Mouse (Mus musculus): ENCODE results near the gene 2410004B18Rik.
"Not testable (repeated sequence)": the region's sequence is repeated elsewhere in the genome, so short reads cannot be mapped to it uniquely, and the experiment has no call there.

2410004B18Rik gene

DNA sequence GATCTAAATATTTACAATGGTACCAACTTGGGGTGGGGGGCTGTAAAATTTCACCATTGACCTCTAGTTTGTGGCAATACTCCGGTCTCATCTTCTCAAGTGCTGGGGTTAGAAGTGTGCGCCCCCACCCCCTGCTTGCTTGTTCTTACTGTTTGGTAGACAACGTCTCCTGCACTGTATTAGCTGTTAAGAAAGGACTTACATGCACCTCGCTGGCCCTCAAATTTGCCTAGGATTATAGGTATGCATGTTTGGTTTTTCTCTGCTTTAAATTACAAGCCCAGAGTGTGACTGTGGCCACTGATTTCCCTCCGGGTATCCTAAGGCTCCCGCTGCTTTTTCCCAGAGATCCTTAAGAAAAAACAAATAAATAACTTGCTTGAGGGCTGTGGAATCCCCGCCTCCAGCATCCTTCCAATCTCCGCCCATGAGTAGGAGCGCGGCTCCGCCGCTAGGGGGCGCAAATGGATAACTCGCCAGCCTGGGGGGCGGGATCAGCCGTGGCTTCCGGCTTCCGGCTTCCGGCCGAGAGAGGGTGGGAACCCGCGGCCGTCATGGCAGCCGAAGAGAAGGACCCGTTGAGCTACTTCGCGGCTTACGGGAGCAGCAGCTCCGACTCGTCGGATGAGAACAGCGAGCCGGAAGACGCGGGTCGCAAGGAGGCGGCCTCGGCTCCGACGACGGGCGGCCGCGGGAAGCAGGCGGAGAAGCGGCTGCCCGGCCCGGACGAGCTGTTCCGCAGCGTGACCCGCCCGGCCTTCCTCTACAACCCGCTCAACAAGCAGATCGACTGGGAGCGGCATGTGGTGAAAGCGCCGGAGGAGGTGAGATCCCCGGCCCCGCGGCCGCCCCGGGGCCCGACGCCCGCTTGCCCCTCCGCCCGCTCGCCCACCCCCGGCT is at the start of gene 2410004B18Rik:
TSS of gene 2410004B18Rik (plus strand) at position 510 of the 900 bp plus-strand sequence.
- peak; percentile 92 to 96 for DNase-seq

DNA sequence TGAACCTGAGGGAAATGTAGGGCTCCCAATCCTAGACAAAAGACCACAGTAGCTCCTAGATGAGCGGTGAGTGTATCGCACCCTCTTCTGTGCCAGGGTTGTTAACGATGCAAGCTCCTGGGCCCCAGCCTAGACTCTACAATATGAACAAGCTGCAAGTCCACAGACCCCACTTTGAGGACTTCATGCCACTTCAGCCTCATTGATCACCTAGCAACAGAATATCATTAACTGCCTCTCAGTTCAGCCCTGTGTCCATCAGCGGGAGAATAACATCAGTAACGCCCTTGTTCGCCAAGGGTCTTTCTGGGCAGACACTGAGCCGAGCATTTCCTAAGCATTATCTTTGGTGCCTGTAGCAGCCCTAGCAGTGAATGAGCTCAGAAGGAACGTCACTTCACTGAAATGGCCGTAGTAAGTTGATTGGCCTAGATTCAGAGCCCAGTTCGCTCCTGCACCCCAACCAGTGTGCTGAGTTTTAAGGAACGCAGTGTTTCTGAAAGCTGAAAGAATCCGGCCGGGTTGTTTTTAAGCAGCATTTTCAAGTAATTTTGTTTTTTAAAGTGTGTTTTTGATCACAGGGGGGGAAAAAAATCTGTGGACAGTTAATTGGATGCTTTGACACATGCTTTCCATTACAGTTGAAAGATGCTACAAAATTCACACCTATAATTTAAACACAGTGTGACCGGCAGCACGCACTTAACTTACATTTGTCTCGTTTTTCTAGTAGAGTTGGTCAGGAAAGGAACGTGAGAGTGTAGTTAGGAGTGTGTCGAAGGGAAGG is 47.3 kb upstream of the 2410004B18Rik start:
- no peak for DNase-seq

DNA sequence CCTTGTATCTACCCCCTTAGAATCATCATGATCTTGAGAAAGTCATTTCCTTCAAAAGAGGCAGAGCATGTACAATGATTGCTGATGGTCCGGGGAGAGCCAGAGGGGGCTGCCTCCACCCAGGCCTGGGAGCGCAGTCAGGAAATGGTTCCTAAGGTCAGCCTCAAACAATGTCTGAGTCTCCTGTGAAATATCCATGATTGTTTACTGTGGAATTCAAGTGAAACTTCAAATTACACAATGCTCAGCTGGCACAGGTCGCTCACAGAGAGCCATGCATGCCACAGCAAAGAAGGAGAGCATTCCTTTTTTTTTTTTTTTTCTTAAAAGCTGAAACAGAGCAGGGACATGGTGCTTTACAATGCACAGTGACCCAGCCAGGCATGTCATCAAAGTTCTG is 45.4 kb upstream of the 2410004B18Rik start:
- no peak for DNase-seq

DNA sequence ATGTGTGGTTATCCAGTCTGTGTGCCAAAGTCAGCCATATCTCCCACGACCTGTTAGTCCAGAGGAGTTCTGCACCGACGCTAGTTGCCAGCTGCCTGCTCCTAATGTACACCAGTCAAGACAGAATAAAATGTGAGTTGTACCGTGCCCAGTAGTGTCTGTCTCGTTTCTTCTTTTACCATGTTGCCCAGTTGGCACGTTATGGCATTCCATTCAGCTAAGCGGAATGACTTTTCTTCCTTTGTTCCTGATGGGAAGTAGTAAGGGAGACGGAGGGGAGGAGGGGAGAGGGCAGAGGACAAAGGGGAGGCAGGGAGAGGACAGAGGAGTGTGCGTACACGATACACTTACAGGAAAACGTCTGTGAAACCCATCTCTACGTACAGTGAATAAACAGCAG is 43.7 kb upstream of the 2410004B18Rik start:
- no peak for DNase-seq

DNA sequence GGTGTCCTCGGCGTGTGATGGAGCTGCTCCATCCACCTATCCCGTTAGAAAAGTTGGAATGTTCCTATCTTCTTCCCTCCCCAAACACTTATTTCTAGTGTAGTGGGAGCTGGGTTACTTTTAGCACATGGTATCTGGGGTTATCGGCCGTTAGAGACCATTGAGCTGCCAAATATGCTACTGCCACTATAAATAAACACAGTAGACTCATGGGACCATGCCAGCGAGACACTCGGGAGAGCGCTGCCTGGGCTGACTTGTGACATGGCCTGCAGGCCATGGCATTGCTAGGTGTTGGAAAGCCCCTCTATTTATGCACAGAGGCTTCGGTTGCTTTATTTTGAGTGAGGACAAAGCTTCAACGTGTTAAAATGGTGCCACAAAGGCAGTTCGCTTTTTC is 40.1 kb upstream of the 2410004B18Rik start:
- no peak for DNase-seq

DNA sequence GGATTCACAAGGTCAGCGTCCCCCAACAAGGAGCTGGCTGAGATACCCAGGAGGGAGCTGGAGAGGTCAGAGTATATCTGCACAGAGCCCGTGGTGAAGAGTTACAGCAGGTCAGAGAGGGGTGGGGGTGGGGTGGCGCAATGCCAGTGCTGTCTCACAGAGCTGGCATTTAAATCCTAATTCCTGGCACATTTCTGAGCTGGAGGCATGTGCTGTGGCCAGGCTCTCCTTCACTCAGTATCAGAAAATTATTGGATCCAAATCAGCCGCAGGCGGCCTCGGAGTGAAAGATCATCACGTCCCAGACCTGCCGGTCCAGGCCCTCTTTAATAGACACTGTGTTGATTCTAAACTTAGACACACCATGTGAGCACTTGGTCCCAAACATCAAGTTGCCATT is 38.0 kb upstream of the 2410004B18Rik start:
- no peak for DNase-seq

DNA sequence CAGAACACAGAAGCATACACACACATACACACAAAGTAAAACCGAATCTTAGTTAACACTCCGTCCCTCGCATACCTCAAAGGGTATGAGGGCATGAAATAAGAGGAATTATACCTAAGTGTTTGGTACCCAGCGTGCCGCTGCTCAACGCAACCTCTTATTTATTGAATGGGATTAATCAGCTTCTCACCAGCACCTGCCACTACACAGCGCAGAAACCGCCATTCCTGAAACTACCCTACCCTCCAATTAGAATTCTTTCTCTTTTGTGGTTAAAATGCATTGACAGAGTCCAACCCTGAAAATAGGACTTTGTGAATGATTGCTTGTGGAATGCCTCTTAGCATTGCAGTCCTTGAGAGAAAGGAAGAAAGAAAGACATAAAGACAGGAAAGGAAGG is 34.3 kb upstream of the 2410004B18Rik start:
- no peak for DNase-seq

DNA sequence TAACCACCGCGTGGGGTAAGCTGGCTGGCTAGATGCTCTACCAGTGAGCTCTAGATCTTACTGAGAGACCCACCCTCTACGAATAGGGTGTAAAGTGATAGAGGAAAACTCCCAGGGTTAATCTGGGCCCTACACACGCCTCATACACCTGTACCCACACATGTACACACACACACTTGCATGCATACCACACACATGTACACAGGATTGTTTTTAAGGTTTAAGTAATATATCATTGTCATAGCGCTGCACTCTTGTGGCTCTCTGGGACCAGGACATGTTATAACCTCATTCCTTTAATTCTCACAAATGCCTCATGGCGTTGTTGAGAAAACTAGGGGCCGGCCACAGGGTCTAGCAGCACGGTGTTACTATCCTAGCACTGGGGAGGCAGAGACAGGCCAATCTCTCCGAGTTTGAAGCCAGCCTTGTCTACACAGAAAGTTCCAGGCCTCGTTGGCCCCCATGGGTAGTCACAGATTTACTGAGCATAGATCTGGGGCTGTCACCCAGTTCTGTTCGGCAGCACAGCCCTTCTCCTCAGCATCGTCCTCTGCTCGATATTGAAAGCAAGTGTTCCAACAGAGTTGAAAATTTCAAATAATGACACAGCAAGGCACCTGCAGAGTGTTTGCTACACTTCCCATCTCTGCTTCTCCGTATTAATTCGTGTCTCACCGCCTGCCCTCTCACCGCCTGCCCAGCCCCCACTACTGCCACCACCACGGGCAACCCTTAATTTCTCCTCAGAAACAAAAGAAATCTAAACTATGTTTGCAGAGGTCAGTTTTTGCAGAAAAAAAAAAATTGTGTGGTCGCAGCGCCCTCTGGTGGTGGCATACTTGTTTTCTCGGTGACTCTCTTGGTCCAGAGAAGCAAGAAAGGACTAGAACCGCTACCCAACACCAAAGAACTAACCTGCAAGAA is 32.7 kb upstream of the 2410004B18Rik start:
- peak; percentile 73 to 78 for DNase-seq

DNA sequence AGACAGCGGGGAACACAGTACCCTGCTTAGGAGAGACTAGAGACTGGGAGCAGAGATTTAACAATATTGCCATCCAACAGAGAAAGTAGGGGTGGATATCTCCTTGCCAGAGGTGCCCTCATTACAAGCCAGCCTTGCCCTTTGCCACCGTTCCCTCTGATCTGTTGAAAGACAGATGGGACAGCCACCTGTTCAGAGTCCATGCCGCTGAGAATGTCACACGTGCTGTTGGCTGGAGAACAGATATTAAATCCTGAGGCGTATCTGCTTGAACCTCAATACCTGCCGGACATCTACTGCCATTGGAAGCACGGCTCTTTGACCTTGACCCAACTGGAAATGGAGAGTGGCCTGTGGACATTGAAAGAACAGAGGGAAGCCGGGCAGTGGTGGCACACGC is 31.2 kb upstream of the 2410004B18Rik start:
- DNase-seq, result no peak

DNA sequence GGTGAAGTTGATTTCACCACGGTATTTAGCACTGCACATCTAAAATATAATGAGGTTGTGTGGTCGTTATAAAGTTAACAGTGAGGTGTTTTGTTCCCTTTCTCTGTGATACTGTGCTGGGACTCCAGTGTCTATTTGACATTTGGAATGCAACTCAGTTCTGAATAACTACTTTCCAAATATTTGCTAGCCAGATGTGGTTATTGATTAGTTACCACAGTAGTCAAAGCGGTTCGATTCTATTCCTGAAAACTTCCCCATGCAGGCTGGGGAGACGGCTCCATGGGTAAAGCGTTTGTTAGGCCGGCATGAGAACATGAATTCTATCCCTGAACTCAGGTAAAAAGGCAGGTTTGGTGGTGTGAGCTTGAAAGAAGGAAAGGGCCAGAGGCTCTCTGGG is 25.3 kb upstream of the 2410004B18Rik start:
- DNase-seq, result no peak

DNA sequence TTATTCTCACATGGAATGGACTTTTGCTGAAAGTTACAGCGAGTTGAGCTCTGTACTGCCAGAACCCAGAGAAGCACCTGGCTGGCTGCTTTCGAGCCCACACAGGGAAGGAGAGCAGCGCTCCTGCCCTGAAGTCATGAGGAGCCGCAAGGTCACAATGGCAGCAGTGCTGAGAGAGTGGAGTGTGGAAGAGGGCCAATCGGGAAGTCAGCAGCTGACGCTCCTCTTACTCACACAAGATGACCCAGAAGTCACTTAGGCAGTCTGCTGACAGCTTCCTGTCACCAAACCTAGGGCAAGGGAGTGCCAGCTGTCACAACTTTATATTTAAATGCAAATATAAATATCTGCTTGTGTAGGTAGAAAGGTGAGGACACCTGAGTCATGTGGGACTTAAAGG is 24.6 kb upstream of the 2410004B18Rik start:
- no peak for DNase-seq

DNA sequence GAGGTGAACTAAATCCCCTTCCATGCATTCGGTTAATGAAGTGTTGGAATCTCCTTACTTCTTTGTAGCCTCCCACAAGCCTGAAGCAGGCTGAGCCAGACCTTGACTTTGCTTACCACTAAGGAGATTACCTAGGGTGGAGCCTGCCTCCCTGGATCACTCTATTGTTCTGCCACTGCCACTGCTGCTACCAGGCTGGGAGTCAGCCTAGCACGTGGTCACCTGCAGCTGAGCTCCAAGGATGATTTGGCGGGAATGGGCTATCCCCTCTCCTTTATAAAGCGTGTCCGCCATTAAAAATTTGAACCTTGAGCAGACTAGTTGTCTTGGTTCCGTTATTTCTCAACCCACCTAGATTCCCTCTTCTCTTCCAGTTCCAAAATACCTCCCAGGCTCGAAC is 23.9 kb upstream of the 2410004B18Rik start:
- not testable (repeated sequence) for DNase-seq

DNA sequence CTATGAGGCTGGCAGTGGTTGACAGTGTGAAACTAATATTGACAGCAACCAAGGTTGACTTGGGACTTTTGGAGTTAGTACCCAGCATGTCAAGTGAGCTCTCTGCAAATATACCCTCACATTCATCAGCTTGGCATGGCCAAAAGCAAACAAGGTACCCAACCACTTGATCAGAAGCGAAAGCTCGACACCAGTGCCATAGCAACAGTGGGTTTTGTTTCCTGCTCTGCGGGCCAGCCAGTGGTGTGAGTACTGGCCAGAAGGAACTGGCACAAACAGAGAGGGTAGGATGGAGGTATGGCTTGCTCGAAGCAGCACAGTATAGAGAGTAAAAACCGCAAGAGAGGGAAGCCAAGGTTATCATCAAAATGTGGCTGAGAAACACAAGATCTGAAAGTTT is 21.4 kb upstream of the 2410004B18Rik start:
- no peak for DNase-seq

DNA sequence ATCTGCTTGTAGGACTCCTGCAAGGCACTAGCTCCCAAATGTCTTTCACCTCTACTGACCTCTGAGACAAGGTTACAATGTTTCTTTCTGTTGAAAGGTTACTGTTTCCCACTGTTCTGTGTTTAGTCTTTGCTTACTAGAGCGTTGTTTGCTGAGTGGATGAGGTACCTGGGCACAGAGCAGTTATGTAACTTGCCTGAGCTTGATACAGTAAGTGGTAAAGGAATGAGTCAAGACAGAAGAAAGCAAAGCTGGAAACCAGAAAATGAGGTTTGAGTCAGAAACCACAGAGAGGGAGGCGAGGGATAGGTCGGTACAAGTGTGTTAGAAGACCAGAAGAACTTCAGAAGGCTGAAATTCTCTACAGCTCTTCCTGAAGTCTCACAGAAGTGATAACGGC is 21.0 kb upstream of the 2410004B18Rik start:
- DNase-seq, result no peak

DNA sequence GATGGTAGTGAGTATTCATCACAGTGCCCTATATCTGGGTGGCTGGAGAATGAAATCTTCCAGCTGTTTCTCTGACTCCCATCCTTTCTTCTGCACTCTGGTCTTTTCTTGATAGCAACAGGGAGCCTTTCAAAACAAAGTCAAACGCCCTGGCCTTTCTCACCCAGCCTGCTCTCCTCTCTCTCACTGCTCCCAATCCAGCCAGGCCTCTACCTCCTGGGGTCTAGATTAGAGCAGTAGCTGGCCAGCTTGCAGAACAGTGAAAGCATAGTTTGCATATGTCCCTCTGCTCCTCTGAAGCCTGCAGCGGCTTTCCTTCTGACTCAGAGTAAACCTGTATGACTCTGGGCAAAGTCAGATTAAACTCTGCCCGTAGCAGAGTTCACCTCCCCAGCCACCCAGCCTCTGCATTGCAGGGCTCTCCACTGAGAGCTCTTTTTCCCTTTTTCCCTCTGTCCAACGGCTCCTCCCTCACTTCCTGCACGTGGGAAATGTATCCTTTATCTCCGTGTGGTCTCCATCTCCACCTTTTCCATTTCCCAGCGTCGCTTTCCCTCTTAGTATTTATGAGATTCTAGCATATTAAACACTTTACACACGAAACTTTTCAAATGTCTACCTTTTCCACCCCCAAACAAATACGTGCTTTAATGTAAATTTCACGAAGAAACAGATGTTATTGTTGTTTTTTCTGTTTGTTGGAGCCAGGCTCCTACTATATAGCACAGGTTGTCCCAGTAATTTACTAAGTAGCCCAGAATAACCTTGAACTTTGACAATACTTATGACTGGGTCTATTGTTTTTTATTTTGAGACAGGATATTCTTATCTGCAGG is 15.6 kb upstream of the 2410004B18Rik start, which contains the start of gene Bcl10:
TSS of gene Bcl10 (plus strand) at position 786 of the 836 bp plus-strand sequence.
- DNase-seq, result no peak

DNA sequence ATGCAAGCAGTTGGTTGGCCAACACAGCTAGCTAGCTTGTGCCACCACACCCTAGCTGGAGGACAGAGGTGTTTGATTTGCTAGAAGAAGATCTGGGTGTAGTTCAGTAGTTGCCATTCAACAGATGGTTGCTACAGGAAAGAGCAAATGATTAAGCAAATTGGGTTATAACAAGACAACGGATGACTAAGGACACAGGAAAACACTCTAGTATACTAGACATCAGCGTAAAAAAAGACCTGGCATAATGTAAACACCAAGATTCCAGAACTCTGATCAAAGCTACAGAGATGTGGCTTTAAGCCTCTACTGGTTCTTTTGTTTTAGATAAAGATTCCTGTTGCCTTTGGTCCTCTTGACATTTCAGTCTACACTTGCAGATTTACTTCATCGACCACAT is 14.8 kb upstream of the 2410004B18Rik start:
- DNase-seq, result no peak

DNA sequence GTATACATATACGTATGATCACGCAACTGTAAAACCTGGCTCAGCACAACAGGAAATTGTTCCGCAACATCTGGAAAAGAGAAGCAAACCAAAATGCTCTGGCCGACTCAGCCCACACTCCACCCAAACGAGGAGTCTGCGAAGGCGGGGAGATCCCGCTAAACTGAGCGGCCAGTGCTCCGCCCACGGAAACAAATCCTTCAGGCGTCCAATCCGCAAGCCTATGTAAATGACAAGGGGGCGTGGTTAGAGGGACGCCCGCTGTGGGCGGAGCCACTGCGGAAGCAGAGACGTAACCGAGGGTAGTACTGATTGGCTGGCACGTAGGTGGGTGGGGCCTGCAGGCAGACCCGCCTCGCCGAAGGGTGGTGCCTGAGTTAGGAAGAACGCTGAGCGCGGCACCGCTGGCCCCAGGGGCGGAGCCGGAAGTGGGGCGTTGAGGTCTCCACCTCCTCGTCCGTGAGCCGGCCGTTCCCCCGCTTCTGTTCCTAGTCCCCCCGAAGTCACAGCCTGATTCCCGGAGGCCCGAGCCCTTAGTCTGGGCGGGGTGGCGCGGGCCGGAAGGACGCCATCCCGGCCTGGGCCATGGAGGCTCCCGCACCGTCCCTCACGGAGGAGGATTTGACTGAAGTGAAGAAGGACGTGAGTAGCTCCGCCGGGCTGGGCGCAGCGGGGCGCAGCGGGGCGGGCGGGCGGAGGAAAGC is 13.8 kb upstream of the 2410004B18Rik start:
- peak; percentile 97 to 99 for DNase-seq

DNA sequence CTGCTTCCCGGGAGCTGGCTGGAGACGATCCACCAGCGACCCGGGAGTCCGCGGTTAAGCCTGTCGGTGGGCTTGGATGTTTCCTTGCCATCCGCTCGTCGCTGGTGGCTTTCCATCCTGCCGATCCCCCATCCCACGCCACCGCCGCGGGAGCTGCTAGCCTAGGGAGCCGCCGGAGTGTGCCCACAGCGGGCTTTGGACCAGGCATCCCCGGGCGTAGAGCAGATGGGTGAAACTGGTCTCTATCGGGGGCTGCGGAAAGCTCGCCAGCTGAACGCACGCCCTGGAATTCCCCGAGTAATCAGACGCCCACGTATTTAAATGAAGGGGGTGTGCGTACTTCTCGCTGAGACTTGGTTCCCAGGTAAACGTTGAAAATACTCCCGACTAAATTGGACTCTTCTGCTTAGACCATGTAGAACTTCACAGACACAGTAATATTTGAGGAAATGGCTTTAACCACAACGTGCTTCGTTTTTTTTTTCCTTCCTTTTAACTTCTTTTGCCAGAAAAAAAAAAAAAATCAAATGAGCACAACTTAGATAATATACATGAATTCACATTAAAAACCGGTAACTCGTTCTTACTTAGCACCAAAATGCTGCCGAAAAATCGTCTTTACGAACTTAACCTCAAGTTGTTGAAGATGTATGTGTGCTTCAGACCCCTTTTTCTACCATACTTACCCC is 13.0 kb upstream of the 2410004B18Rik start:
- DNase-seq, result peak in 1 of 2 experiments; percentile 71

DNA sequence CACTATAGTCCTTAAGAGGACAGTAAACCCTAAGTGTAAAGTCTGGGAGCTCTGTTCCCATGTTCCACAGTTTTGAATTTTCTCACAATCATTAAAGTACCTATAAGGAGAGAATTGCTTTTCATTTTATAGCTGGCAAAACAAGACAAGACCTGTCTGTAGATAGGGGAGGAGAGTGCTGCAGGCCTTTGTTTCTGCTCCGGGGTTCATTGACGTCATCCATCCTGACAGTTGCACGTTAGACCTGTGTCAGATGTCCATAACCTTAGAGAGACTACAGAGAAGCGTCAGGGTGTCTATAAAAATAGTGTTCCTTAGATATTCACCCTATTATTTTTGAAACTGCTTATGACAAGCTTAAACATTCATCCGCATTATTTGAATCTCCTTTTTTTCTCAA is 12.3 kb upstream of the 2410004B18Rik start:
- no peak for DNase-seq
